Mouse (Mus musculus) liver, adult 2 months (tissue): ENCODE results near the gene Cdh23.

Experiments
- CTCF ChIP-seq: fragments of 200-500 bp; IDR thresholded peaks from 2 replicates; pipeline ENCODE4 v1.5.1; 2011; ENCODE audit warnings: low read depth, low read length, control low read depth
- POLR2A ChIP-seq: fragments of 200-500 bp; IDR thresholded peaks from 2 replicates; pipeline ENCODE4 v1.6.1; 2011; ENCODE audit warnings: low read length, control low read depth; ENCODE audit not compliant: insufficient read depth; ENCODE audit errors: extremely low read depth

DNA sequence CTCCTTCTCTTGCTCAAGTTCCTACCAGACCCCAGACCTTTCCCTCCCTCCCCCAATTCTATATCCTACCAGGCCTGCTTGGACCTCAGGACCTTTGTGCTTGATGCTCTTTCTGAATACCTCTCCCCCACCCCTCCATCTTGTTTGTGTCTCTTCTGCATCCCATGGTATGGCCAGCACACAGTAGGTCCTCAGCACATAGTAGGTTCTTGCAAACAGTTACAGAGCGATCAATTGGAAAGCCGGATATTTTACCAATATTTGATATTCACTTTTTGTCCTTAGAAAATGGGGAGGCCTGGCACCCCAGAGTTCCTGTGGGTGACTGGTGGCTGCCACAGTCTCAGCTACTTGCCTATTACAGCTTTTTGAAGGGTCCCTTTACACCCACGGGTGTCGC is 361.3 kb downstream of the Cdh23 start:
- TF ChIP-seq POLR2A (no peak), CTCF (no peak)
